Mouse (Mus musculus): ENCODE data around the gene Scnn1g.

Gene Scnn1g

DNA sequence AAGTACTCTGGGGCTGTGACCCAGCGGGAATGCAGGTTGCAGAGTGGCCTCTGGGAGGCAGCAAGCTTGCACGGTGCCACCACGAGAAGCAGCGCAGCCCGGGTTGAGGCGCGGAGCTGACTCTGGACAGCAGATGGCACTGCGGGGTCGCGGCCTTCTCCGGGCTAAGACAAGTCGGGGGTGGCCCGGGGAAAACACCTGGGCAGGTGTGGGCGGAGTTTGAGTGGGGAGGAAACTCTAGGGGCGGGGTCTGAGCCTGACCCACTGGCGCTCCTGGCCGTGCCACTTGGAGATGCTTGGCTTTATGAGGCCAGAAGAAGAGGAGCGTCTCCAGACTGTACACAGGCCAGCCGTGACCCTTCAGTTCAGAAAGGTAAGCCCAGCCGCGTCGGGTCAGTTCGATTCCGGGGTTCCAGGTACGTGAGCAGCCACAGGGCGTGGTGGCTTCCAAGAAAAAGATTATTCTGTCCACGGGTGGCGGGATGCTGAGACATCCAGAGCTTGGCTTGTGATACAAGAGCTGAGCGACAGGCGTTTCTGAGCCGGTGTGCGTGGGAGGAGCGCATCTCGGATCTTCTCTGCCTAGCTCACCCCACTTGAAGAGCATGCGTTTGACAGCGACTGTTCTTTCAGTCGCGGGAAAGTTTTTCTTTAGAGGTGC lies at the start of gene Scnn1g:
TSS of gene Scnn1g (plus strand) at position 309 of the 661 bp plus-strand sequence.
- in situ Hi-C loops (cut with MboI, MseI), result loop anchor here (5.0 kb wide), 1 partner anchor 228 kb away; no protein-coding TSS in a partner anchor

DNA sequence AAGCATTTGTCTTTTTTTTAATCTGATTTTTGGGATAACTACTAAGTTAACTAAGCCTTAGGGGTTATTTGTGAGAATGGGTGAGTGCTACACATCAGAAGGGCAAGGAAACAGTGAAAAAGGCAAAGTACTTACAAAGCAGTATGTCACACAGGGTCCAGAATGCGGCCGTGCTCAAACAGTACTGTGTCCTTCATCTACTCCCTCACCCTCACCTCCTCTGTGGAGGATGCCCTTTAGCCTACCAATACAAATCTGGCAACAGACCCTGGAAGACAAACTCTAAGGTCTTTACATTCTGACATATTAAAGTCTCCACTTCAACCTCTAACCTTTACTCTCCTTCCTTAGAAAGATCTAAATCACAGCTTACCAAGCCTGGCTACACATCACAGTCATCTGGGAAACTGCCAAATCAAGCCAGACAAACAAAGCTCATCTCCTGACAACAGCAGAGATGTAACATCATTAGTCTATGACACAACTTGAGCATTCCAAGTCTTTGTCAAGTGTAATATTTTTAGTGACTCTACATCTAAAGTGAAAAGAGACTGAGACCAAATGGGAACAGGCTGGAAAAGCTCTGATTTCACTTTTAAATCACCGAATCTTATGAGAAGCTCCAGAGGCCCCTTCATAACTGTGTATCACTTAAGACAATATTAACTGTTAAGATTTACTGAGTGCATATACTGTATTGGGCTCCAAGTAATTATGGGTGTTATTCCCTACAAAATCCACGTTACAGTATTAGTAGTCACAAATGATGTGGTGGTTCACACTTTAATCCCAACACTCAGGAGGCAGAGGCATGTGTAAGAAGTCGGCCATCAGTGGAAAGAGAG lies 48.9 kb upstream of the Scnn1g start:
- in situ Hi-C loops (cut with MboI, MseI), result loop anchor here (10.0 to 25.0 kb wide), 3 partner anchors 1023 to 1951 kb away; partner anchors contain the start of genes Dcun1d3, Lyrm1 and Pdzd9

DNA sequence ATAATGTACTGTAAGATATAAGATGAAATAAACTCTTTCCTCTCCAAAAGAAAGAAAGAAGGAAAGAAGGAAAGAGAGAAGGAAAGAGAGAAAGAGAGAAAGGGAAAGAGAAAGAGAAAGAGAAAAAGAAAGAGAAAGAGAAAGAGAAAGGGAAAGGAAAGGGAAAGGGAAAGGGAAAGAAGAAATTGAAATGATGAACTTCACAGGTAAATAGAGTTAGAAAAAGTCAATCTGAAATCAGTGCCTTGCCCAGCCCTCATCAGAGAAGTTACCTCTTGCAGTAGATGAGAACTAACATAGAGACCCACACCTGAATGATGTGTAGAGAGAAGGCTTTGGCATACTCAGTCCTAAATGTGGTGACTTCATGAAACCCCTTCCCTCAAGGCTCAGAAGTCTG lies 44.9 kb upstream of the Scnn1g start:
- in situ Hi-C loops (cut with MboI, MseI), result loop anchor here (10.0 to 25.0 kb wide), 3 partner anchors 1027 to 1955 kb away; partner anchors contain the start of genes Dcun1d3, Lyrm1 and Pdzd9

DNA sequence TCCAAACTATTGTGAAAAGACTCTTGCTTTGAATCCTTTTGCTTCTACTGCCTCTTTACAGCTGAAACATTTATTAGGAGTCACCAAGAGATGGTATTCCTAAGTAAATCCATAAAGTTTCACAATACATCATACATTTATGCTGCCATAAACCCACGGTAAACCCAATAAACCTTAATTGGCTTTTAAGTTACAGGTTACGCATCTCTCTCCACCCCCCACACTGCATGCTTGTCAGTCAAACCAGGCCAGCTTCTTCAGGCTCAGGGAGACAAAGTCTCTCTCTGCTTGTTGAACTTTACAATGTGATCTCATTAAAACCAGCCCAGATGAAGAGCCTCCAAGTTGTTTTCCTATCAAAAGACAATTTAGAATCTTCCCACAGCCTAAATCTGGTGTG lies 42.5 kb upstream of the Scnn1g start:
- in situ Hi-C loops (cut with MboI, MseI), result loop anchor here (25.0 kb wide), 1 partner anchor 1030 kb away; the partner anchor contains the start of gene Pdzd9

DNA sequence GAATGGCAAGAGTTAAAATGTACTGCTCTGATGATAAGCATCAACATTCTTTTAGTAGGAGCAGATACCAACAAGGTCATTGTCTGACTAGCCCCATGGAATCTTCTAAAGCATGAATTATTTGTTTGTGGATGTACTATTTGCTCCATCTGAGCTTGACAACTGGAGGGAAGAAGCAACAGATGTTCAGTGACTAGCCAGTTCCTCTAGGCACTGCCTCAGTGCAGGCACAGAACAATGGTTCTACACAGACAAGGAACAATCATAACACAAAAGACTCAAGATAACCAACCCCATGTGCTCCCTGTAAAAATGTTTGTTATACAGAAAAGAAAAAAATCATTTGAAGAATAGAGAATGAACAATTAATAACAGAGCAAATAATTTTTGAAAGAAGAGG lies 37.1 kb upstream of the Scnn1g start:
- in situ Hi-C loops (cut with MboI, MseI), result loop anchor here (25.0 kb wide), 1 partner anchor 1035 kb away; the partner anchor contains the start of gene Pdzd9

DNA sequence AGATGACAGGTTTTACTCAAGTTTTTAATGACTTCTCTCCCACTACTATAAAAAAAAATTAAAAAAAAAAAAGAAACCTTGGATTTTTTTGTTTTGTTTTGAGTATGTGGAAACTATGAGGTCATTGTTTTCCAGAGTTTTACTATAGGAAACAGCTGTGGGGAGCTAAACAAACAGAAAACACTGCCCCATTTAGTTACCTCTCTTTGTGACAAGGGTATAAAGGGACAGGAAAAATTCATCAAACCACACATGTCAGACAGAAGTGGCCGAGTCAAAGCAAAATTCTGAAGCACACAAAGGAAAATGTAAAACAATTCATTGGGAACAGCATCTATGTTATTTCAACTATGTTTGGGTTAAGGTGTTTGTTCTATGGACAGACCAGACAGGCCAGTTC lies 36.7 kb upstream of the Scnn1g start:
- in situ Hi-C loops (cut with MboI, MseI), result loop anchor here (25.0 kb wide), 1 partner anchor 1035 kb away; the partner anchor contains the start of gene Pdzd9

DNA sequence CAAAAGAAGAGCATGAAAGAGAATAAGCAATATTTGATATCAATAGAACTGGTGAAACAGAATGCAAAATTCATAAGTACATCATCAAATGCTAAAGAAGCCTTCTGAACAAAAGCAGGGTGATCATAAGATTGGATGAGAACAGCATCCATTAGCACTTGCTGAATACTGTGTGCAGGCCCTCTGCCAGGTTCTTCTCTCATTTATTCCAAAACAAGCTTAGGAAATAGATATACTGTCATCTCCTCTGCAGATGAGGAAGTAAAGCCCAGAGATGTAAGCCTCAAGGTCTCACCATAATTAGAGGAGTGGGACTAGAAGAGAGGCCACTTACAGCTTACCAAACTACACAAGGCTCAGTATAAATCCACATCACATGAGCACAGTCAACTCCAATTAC lies 35.1 kb upstream of the Scnn1g start:
- in situ Hi-C loops (cut with MboI, MseI), result loop anchor here (25.0 kb wide), 1 partner anchor 1037 kb away; the partner anchor contains the start of gene Pdzd9

DNA sequence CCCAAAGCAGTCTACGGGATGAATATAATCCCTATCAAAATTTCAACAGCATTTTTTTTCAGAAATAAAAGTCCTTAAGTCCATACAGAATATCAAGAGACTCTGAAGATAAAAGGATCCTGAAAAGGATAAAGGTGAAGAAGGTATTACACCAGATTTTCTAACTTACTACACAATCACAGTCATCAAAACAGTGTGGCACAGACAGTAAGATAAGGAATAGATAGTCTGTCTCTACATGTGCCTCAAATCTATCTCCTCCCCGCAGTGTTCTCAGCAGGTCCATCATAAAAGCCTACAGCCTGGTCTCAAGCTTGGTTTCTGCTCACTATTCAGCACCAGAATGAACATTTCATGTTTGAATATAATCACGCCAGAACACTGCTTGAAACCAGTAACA lies 33.8 kb upstream of the Scnn1g start:
- in situ Hi-C loops (cut with MboI, MseI), result loop anchor here (25.0 kb wide), 1 partner anchor 1237 kb away; no protein-coding TSS in a partner anchor

DNA sequence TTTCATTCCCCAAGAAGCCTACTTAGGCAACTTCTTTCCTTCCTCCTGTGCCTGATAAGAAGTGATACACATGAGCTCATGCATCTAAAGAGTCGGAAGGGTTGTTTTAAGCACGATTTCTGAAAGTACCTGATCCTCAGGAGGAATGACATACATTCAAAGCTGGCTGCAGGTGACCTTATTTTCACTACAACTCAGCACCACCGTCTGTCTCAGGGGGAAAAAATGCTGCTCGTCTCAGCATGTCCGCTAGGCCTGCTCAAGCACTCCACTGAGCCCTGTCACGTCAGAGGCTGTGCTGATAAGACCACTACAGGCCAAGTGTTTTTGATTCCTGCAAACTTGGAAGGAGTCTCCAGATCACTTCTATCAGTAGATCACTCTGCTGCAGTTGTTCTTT lies 32.3 kb upstream of the Scnn1g start:
- in situ Hi-C loops (cut with MboI, MseI), result loop anchor here (25.0 kb wide), 1 partner anchor 1235 kb away; no protein-coding TSS in a partner anchor

DNA sequence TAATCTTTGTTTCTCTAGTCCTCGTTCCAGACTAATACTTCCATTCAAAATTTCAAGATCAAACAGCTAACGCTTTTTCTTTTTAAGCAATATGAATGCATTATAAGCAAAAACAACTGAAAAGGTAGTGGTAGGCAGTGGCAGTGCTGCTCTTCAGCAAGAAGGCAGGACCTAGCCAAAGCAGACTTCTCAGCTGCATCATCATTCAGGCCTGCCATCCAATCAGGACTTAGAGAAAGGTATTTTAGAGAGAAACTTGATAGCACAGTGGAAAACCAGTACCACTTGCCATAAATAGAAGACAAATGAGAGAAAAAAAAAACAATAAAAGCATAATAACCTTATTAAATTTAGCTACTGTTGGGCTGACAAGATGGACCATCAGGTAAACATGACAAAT lies 29.2 kb upstream of the Scnn1g start:
- in situ Hi-C loops (cut with MboI, MseI), result loop anchor here (25.0 kb wide), 1 partner anchor 1232 kb away; no protein-coding TSS in a partner anchor

DNA sequence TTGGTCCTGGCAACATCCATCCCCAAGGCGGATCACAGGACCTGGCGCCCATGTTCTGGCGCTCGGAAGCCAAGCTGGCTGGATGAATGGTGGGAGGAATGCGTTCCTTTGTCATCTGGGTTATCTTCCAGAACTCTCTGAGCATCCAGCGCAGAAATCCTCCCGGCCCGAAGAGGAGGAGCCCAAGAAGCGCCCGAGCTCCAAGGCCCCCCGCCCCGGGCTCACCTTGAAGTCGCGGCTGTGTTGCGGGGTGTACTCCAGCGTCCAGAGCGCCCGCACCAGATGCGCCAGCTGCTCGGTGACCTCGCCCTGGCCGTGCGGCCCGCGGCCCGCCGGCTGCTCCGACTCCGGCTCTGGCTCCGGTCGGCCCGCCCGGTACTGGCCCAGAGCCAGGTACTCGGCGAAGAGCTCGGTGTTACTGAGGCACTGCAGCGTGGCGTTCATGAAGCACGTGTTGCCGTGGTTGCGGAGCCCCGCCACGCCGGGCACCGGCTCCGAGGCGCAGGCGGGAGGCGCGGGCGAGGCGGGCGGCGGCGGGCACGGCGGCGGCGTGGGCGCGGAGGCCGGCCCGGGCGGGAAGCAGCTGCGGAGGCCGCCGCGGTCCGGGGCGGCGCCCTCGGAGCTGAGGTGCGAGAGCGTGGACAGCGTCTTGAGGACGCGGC lies 27.7 kb upstream of the Scnn1g start:
- in situ Hi-C loops (cut with MboI, MseI), result loop anchor here (25.0 kb wide), 1 partner anchor 1231 kb away; no protein-coding TSS in a partner anchor

DNA sequence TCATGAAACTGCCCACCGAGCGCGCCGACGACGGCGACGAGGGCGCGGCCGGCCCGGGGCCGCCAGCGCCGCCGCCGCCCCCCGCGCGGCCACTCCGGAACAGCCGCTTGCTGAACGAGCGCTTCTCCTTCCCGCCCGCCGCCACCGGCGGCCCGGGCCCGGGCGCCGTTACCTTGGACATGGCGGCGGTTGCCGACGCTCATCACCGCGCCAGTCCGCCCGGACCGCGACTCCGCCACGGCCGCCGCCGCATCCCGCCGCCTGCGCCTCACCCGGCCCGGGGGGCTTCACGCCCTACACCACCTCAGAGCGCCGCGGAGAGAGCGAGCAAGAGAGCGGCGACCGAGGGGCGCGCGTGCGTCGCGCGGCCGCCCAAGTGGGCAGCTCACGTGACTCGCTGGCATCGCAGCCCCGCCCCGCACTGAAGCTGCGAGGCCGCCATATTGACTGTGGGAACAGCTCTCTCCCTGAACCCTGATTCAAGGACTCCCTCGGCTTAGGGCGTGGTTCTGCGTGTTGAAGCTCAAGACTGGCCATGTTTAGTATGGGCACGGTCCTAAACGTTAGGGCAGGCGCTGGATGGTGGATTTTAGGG lies 27.1 kb upstream of the Scnn1g start, which contains the start of gene Usp31:
TSS of gene Usp31 (minus strand) at position 181 of the 595 bp plus-strand sequence.
- in situ Hi-C loops (cut with MboI, MseI), result loop anchor here (25.0 kb wide), 1 partner anchor 1230 kb away; no protein-coding TSS in a partner anchor

DNA sequence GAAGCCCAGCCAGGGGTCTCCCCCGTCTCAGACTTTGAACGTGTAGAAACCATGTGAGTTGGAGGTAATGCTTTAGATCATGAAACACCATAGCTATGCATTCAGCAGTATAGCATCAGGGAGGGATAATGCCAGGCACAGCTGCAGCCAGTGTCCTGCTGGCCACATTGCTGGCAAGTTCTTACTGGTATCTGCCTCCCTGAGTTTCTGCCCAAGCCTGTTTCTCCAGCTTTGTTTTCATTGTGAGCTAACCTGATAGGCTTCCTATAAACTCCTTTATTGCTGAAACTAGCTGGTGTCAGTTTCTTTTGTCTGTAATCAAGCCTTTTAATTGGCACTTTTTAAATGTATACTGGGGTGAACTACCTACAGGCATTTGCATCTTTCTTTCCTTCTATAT lies 23.1 kb upstream of the Scnn1g start:
- in situ Hi-C loops (cut with MboI, MseI), result loop anchor here (25.0 kb wide), 1 partner anchor 1226 kb away; no protein-coding TSS in a partner anchor

DNA sequence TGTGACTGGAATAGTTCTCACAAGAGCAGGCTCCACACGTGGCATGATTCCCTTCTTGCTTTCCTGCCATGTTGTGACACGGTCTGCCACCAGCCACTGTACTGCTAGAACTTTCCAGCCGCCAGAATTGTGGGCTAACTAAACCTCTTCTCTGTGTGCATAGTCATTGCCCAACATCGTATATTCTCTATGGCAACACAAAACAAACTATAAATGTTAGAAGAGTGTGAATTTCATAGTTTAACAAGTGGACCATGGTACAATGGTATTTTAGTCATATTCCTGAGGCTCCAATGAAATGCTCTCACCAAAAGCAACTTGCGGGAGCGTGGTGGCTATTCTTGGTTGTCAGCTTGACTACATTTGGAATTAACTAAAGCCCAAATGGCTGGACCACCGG lies 17.2 kb upstream of the Scnn1g start:
- in situ Hi-C loops (cut with MboI, MseI), result loop anchor here (25.0 kb wide), 1 partner anchor 1220 kb away; no protein-coding TSS in a partner anchor

DNA sequence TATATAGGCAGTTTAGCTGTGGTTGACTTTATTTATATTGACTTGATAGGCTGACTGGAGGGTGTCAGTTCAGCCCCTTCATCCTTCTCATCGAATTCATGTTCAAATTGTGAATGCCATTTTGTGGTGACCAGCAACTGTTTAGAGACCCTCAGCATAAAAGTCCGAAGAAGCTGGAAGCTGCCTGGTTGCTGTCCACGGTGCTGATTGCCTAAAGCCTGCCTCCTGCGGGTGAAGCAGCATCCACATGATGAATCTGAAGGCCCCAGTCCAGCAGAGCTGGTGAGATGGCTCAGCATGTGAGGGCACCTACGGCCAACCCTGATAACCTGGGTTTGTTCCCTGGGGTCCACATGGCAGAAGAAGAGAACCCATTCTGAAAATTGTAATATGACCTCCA lies 4.1 kb upstream of the Scnn1g start:
- in situ Hi-C loops (cut with MboI, MseI), result loop anchor here (5.0 kb wide), 1 partner anchor 232 kb away; no protein-coding TSS in a partner anchor

DNA sequence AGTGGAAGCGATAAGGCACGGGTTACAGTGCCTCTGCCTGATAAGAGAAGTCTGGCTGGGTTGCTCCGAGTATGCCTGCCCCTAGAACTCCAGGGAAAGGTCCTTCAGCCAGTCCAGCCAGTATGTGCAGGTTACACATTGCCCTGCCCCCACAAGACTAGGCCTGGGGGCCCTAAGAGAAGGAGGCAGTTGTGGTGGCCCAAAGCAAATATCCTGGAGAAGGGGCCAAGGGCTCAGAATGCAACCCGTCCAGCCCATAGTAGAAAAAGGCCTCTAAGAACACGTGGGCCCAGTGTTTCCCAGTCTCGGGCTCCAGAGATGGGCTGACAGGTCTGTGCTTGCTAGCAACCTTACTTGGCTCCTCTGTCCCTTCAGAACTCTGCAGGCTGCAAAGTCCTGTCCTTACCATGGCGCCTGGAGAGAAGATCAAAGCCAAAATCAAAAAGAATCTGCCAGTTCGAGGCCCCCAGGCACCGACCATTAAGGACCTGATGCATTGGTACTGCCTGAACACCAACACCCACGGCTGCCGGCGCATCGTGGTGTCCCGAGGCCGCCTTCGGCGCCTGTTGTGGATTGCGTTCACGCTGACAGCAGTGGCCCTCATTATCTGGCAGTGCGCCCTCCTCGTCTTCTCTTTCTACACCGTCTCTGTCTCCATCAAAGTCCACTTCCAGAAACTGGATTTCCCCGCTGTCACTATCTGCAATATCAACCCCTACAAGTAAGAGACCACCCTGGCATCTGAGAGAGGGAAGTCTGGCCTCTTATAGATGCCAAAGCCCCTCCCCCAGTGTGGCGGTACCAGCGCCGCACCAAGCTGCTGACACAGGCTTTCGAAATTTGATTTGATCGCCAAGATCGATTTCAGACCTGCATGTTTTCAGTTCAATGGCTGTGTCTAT lies 3.5 kb downstream of the Scnn1g start:
- in situ Hi-C loops (cut with MboI, MseI), result no loop called here

DNA sequence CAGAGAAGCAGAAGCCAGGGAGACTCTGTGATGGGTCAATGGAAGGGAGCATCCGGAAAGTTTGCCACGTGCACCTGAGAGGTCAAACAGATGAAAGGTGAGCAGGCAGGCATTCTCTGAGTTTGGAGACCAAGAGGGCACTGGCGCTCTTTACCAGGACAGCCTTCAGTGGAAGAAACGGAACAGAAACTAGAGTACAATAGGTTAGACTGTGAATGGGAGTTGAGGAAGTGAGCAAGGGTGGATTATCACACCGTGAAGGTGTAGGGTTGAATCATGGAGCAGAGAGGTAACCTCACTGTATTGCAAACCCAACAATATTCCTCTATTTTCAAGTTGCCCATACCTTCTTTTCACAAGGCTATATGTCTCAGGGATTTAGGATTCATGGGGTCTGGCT lies 16.0 kb downstream of the Scnn1g start:
- in situ Hi-C loops (cut with MboI, MseI), result no loop called here

DNA sequence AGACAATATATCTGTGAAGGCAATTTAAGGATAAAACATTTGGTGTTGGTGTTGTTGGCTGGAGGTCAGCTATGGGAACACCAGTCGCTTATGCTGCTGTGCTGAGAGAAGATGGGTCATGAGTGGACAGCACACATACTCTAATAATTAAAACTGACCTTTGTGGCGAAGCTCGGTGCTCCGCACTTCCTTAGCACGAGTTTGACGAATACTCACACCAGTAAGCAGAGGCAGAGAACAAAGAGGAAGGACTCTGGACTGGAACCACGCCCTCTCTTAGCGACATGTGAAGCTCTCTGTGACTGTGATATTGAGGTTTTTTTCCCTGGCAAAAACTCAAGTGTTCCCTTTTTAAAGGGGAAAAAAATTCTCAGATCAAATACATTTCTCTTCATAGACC lies 20.5 kb downstream of the Scnn1g start:
- in situ Hi-C loops (cut with MboI, MseI), result no loop called here

DNA sequence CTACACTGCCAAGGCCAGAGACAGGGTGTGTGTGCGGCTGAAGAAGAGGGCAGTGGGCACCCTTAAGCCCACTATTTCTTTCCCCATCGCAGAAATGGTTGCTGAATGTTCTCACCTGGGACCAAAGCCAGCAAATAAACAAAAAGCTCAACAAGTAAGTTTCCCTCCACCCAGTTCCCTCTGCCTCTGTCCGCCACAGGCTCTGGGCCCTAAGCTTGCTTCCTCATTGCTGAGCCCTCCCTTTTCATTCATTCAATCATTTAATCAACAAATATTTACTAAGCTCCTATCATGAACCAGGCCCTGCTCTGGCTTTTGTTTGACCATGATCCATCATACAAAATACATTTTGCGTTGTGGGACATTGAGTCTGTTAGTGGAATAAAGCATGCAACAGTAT lies 29.0 kb downstream of the Scnn1g start:
- in situ Hi-C loops (cut with MboI, MseI), result no loop called here

DNA sequence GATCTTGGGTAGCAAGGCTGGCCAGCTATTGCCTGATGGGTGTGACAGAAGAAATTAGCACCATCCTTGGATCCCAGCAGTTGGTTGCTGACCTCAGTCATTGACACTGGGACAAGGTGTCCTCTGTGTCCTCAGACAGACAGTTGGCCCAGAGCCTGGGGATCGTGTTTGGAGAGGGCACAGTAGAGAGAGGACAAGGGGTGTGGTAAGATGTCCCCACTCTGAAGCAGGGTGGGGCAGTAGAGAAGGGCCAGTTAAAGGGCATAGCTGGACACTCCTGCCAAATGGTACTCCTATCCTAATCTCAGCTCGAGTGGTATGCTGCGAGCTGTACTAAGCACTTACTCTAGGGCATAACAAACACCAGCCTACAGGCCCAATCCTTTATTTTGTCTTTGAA lies 33.6 kb downstream of the Scnn1g start:
- in situ Hi-C loops (cut with MboI, MseI), result no loop called here
